Mouse (Mus musculus) ES-Bruce4 (cell line): ENCODE measurements around the gene Cab39.

ENCODE experiments used
- CTCF ChIP-seq: IDR thresholded peaks from one replicate; pipeline ENCODE4 v1.8.1; 2011; ENCODE audit warnings: low read depth, low read length
- EP300 ChIP-seq: IDR thresholded peaks from 2 replicates; pipeline ENCODE4 v1.6.1; 2011; ENCODE audit warnings: low read depth, low read length; ENCODE audit not compliant: insufficient read depth
- POLR2A ChIP-seq: IDR thresholded peaks from one replicate; pipeline ENCODE4 v1.8.1; 2011; ENCODE audit warnings: low read length; ENCODE audit not compliant: insufficient read depth

- no peak for TF ChIP-seq CTCF
- no peak for TF ChIP-seq POLR2A
- TF ChIP-seq EP300, result no peak
Observed at GRCm38 (mm10) chr1:85850851-85851250, 57.6 kb downstream of the Cab39 start.
